Mouse (Mus musculus) heart, adult 2 months (tissue): ENCODE measurements around the gene Nfia. TPM values are rescaled to one million over a fixed set of nuclear protein-coding genes. Genes with fewer than 3 reads are reported as not detected.

Experiments used
- DNase-seq, 2 experiments: peaks; one replicate each; pipeline ENCODE4 v3.0.0; 2021
- H3K27ac ChIP-seq: fragments of 200-600 bp; 2 replicates; pipeline ENCODE4 v1.8.1; 2022
- H3K27me3 ChIP-seq: fragments of 200-500 bp; 2 replicates; pipeline ENCODE4 v1.6.1; 2012; ENCODE audit warnings: mild to moderate bottlenecking, low read length, inconsistent platforms, mixed read lengths; ENCODE audit not compliant: control insufficient read depth, insufficient read depth
- H3K36me3 ChIP-seq: fragments of 200-500 bp; 2 replicates; pipeline ENCODE4 v1.6.1; 2012; ENCODE audit warnings: low read length, inconsistent platforms; ENCODE audit not compliant: control insufficient read depth, insufficient read depth
- H3K4me1 ChIP-seq: fragments of 200-500 bp; 2 replicates; pipeline ENCODE4 v1.6.1; 2011; ENCODE audit warnings: low read length; ENCODE audit not compliant: control insufficient read depth, insufficient read depth
- H3K4me3 ChIP-seq: fragments of 200-600 bp; 2 replicates; pipeline ENCODE4 v1.8.1; 2022
- H3K79me2 ChIP-seq: fragments of 200-500 bp; replicated peaks from 2 replicates; pipeline ENCODE4 v1.6.1; 2012; ENCODE audit warnings: mild to moderate bottlenecking, inconsistent platforms, low read length, moderate library complexity, mixed read lengths; ENCODE audit not compliant: control insufficient read depth, insufficient read depth
- H3K9ac ChIP-seq: fragments of 200-500 bp; 2 replicates; pipeline ENCODE4 v1.6.1; 2012; ENCODE audit warnings: low read depth, mild to moderate bottlenecking, control low read depth, inconsistent platforms, low read length, mixed read lengths
- CTCF ChIP-seq: fragments of 200-600 bp; IDR thresholded peaks from 2 replicates; pipeline ENCODE4 v1.8.1; 2022; ENCODE audit warnings: antibody characterized with exemption, mild to moderate bottlenecking, moderate library complexity
- EP300 ChIP-seq: fragments of 200-500 bp; IDR thresholded peaks from 2 replicates; pipeline ENCODE4 v1.6.1; 2011; ENCODE audit warnings: low read depth, low read length, control low read depth; ENCODE audit not compliant: insufficient read depth
- POLR2A ChIP-seq: fragments of 200-500 bp; IDR thresholded peaks from 2 replicates; pipeline ENCODE4 v1.6.1; 2011; ENCODE audit warnings: mild to moderate bottlenecking, low read depth, low read length, control low read depth; ENCODE audit not compliant: insufficient read depth
- WGBS: fragments of 180-500 bp; shearing (Covaris S2); methylation state at CpG from one replicate; pipeline ENCODE4 v1.1.7; 2018; 5-methylcytosine and 5-hydroxymethylcytosine counted together
- intact Hi-C: fragments of 180-260 bp; cut with DNase I; formaldehyde crosslinking; loops from one replicate; pipeline ENCODE4 v1.15.1; 2025
- polyA plus RNA-seq: library from polyadenylated mRNA; depleted of rRNA; stranded (reverse); fragments of >200 nt; gene quantifications from 2 replicates; pipeline ENCODE4 v1.2.3, GENCODE M21; 2012
- total RNA-seq, 2 experiments: library from RNA; stranded (reverse); gene quantifications; 2 replicates each; pipeline ENCODE4 v1.2.3; 2021

Gene Nfia
- total and polyA plus RNA-seq, 3 experiments = 70.3 to 128 (median 126) TPM

GRCm38 (mm10) chr4:97751483-97752251 is 20.9 kb upstream of the Nfia start:
- DNase-seq = peak; percentile 87 to 90
- H3K79me2 ChIP-seq = no peaks in the 10 kb centered on the region
- no peaks in the 10 kb centered on the region for H3K27me3 ChIP-seq
- H3K27ac ChIP-seq = peak overlapping the region; percentile 98
- intact Hi-C loops = loop anchor here (1.0 to 5.0 kb wide), 9 partner anchors 24 to 691 kb away; partner anchors contain the start of gene Tm2d1
- TF ChIP-seq EP300 (peak; percentile 54; the same call in 1 of the 2 replicates), CTCF (no peak), POLR2A (peak; percentile 95)
- H3K4me1 ChIP-seq = peaks cover 14% of the 10 kb centered on the region
- under 1% methylated on average over 40 of the region's 40 CpGs for WGBS
- peak overlapping the region; percentile 62 for H3K4me3 ChIP-seq
- H3K36me3 ChIP-seq = peaks cover 11% of the 10 kb centered on the region
- H3K9ac ChIP-seq = peak overlapping the region; percentile 71

GRCm38 (mm10) chr4:97752276-97753010 is 20.1 kb upstream of the Nfia start:
- DNase-seq = no peak
- TF ChIP-seq POLR2A (no peak), EP300 (no peak), CTCF (no peak)
- Histone ChIP-seq H3K4me1 (peaks cover 14% of the 10 kb centered on the region), H3K4me3 (peak overlapping the region; percentile 62), H3K27ac (peak overlapping the region; percentile 98), H3K36me3 (peaks cover 11% of the 10 kb centered on the region), H3K9ac (peak overlapping the region; percentile 53), H3K79me2 (no peaks in the 10 kb centered on the region), H3K27me3 (no peaks in the 10 kb centered on the region)
- WGBS = 27% methylated on average over 5 of the region's 5 CpGs
- intact Hi-C loops = loop anchor here (2.0 to 5.0 kb wide), 4 partner anchors 116 to 690 kb away; partner anchors contain the start of gene Tm2d1

GRCm38 (mm10) chr4:97753521-97753920 is 19.0 kb upstream of the Nfia start:
- peaks cover 14% of the 10 kb centered on the region for H3K4me1 ChIP-seq
- peak overlapping the region; percentile 98 for H3K27ac ChIP-seq
- WGBS = 16% methylated on average over 1 of the region's 1 CpGs
- no peak for DNase-seq
- H3K9ac ChIP-seq = peak overlapping the region; percentile 12
- H3K79me2 ChIP-seq = no peaks in the 10 kb centered on the region
- TF ChIP-seq CTCF (no peak), POLR2A (no peak), EP300 (no peak)
- peaks cover 11% of the 10 kb centered on the region for H3K36me3 ChIP-seq
- no peaks in the 10 kb centered on the region for H3K27me3 ChIP-seq
- no peak overlapping the region; the same call in 1 of the 2 replicates for H3K4me3 ChIP-seq
- intact Hi-C loops = loop anchor here (2.0 to 5.0 kb wide), 4 partner anchors 115 to 689 kb away; partner anchors contain the start of gene Tm2d1

- peak; percentile 79 to 86 for DNase-seq
- peaks cover 17% of the 10 kb centered on the region for H3K4me1 ChIP-seq
- H3K27me3 ChIP-seq = no peaks in the 10 kb centered on the region
- peak overlapping the region; percentile 53 for H3K9ac ChIP-seq
- peaks cover 11% of the 10 kb centered on the region for H3K36me3 ChIP-seq
- H3K79me2 ChIP-seq = no peaks in the 10 kb centered on the region
- intact Hi-C loops = loop anchor here (5.0 kb wide), 3 partner anchors 168 to 688 kb away; partner anchors contain the start of gene Tm2d1
- WGBS = 9% methylated on average over 12 of the region's 12 CpGs
- peak overlapping the region; percentile 98 for H3K27ac ChIP-seq
- peak overlapping the region; percentile 8 for H3K4me3 ChIP-seq
- peak; percentile 80 for TF ChIP-seq POLR2A
- TF ChIP-seq EP300 = peak; percentile 71; the same call in 1 of the 2 replicates
- TF ChIP-seq CTCF = peak; percentile 53
These were observed 18.3 kb upstream of the Nfia start for GRCm38 (mm10) chr4:97754241-97754640.

GRCm38 (mm10) chr4:97757207-97757977 is 15.1 kb upstream of the Nfia start:
- Histone ChIP-seq H3K36me3 (peaks cover 11% of the 10 kb centered on the region), H3K27me3 (no peaks in the 10 kb centered on the region), H3K4me1 (peaks cover 16% of the 10 kb centered on the region), H3K79me2 (no peaks in the 10 kb centered on the region), H3K4me3 (peak overlapping the region; percentile 72), H3K9ac (peak overlapping the region; percentile 75), H3K27ac (peak overlapping the region; percentile 89)
- DNase-seq = peak; percentile 84 to 85
- 0% methylated on average over 38 of the region's 38 CpGs for WGBS
- TF ChIP-seq EP300 (peak; percentile 66; the same call in 1 of the 2 replicates), CTCF (peak; percentile 33; the same call in 1 of the 2 replicates), POLR2A (peak; percentile 58; the same call in 1 of the 2 replicates)
- intact Hi-C loops = loop anchor here (1.0 kb wide), 1 partner anchor 15 kb away; the partner anchor contains the start of gene Nfia
